Mouse (Mus musculus) forebrain, postnatal 0 days (tissue): ENCODE results near the gene Rpp25. TPM values are rescaled to one million over a fixed set of nuclear protein-coding genes. Genes with fewer than 3 reads are reported as not detected.

Experiments used
- ATAC-seq: fragments of 200-750 bp; cut with Nextera tagmentation; 2 replicates; pipeline ENCODE4 v1.8.0; 2017; ENCODE audit warnings: mild to moderate bottlenecking, moderate library complexity
- DNase-seq: peaks from one replicate; pipeline ENCODE4 v3.0.0-alpha.2; 2015
- H3K27ac ChIP-seq: fragments of 300-500 bp; sonication (generic); 2 replicates; pipeline ENCODE4 v1.5.1; 2014; ENCODE audit warnings: low read depth, mild to moderate bottlenecking, antibody characterized with exemption, low read length, moderate library complexity, mixed read lengths
- H3K27me3 ChIP-seq: fragments of 300-500 bp; sonication (generic); 2 replicates; pipeline ENCODE4 v1.6.1; 2014; ENCODE audit warnings: mild to moderate bottlenecking, low read length, mixed read lengths; ENCODE audit not compliant: insufficient read depth
- H3K36me3 ChIP-seq: fragments of 300-500 bp; sonication (generic); 2 replicates; pipeline ENCODE4 v1.6.1; 2014; ENCODE audit warnings: mild to moderate bottlenecking, moderate library complexity; ENCODE audit not compliant: insufficient read depth
- H3K4me1 ChIP-seq: fragments of 300-500 bp; sonication (generic); 2 replicates; pipeline ENCODE4 v1.6.1; 2014; ENCODE audit warnings: antibody characterized with exemption; ENCODE audit not compliant: insufficient read depth
- H3K4me2 ChIP-seq: fragments of 300-500 bp; sonication (generic); 2 replicates; pipeline ENCODE4 v1.6.1; 2014; ENCODE audit warnings: low read depth, mild to moderate bottlenecking, moderate library complexity
- H3K4me3 ChIP-seq: fragments of 300-500 bp; sonication (generic); 2 replicates; pipeline ENCODE4 v1.5.1; 2014; ENCODE audit warnings: low read depth, low read length, mixed read lengths
- H3K9ac ChIP-seq: fragments of 300-500 bp; sonication (generic); 2 replicates; pipeline ENCODE4 v1.6.1; 2014; ENCODE audit warnings: mild to moderate bottlenecking
- H3K9me3 ChIP-seq: fragments of 300-500 bp; sonication (generic); 2 replicates; pipeline ENCODE4 v1.6.1; 2016; ENCODE audit warnings: low read length
- CTCF ChIP-seq: sonication (generic); IDR thresholded peaks from 2 replicates; pipeline ENCODE4 v1.5.1; 2016; ENCODE audit warnings: antibody characterized with exemption, control low read depth, low read depth
- WGBS: fragments of 180-500 bp; shearing (Covaris S2); extraction: QIAGEN DNeasy Blood & Tissue Kit; methylation state at CpG from one replicate; pipeline ENCODE4 v1.1.7; 2014; 5-methylcytosine and 5-hydroxymethylcytosine counted together
- polyA plus RNA-seq: library from polyadenylated mRNA; unstranded; fragments of >200 nt; fragmentation: Nextera tagmentation; extraction: Ambion mirVana; gene quantifications from 2 replicates; pipeline ENCODE4 v1.2.1, GENCODE M21; 2015
- total RNA-seq: library from RNA; depleted of rRNA; stranded (reverse); fragments of >200 nt; gene quantifications from 2 replicates; pipeline ENCODE4 v1.2.3, GENCODE M21; 2014

The Rpp25 gene
- total and polyA plus RNA-seq, 2 experiments from 2014 or later: 24.7 to 40.9 TPM

GRCm38 (mm10) chr9:57468914-57469313 lies 34.9 kb upstream of the Rpp25 start:
- H3K9me3 ChIP-seq: no peaks in the 10 kb centered on the region
- ATAC-seq (peak; percentile 42), DNase-seq (peak; percentile 29)
- WGBS: 58% methylated on average over 4 of the region's 4 CpGs
- H3K9ac ChIP-seq: no peak overlapping the region
- no peak overlapping the region; the same call in 1 of the 2 replicates for H3K4me2 ChIP-seq
- no peak overlapping the region for H3K27ac ChIP-seq
- TF ChIP-seq CTCF: no peak
- H3K4me3 ChIP-seq: no peak overlapping the region
- peaks cover 9% of the 10 kb centered on the region; the same call in 1 of the 2 replicates for H3K4me1 ChIP-seq
- H3K36me3 ChIP-seq: peaks cover 5% of the 10 kb centered on the region; the same call in 1 of the 2 replicates
- H3K27me3 ChIP-seq: no peaks in the 10 kb centered on the region

- no peaks in the 10 kb centered on the region for H3K4me1 ChIP-seq
- no peaks in the 10 kb centered on the region for H3K9me3 ChIP-seq
- peak; percentile 99 for TF ChIP-seq CTCF
- no peak overlapping the region for H3K9ac ChIP-seq
- no peak overlapping the region for H3K4me3 ChIP-seq
- ATAC-seq (peak; percentile 90), DNase-seq (peak; percentile 93)
- H3K27me3 ChIP-seq: no peaks in the 10 kb centered on the region
- WGBS: 12% methylated on average over 7 of the region's 7 CpGs
- H3K36me3 ChIP-seq: no peaks in the 10 kb centered on the region
- H3K4me2 ChIP-seq: no peak overlapping the region
- no peak overlapping the region for H3K27ac ChIP-seq
Observed at GRCm38 (mm10) chr9:57485774-57486173, 18.1 kb upstream of the Rpp25 start.

- no peak for DNase-seq
- H3K36me3 ChIP-seq: no peaks in the 10 kb centered on the region
- H3K27ac ChIP-seq: no peak overlapping the region
- ATAC-seq: no peak
- WGBS: 74% methylated on average over 7 of the region's 7 CpGs
- no peak overlapping the region for H3K9ac ChIP-seq
- no peaks in the 10 kb centered on the region for H3K4me1 ChIP-seq
- TF ChIP-seq CTCF: no peak
- no peaks in the 10 kb centered on the region for H3K9me3 ChIP-seq
- H3K4me3 ChIP-seq: no peak overlapping the region
- H3K27me3 ChIP-seq: no peaks in the 10 kb centered on the region
- no peak overlapping the region for H3K4me2 ChIP-seq
Observed at GRCm38 (mm10) chr9:57487807-57488206, 16.0 kb upstream of the Rpp25 start.

- DNase-seq (no peak), ATAC-seq (peak; percentile 54; the same call in 1 of the 2 replicates)
- no peak for TF ChIP-seq CTCF
- H3K4me2 ChIP-seq: no peak overlapping the region
- H3K36me3 ChIP-seq: no peaks in the 10 kb centered on the region
- H3K27ac ChIP-seq: no peak overlapping the region
- WGBS: 93% methylated on average over 2 of the region's 2 CpGs
- no peaks in the 10 kb centered on the region for H3K27me3 ChIP-seq
- H3K4me1 ChIP-seq: no peaks in the 10 kb centered on the region
- no peaks in the 10 kb centered on the region for H3K9me3 ChIP-seq
- H3K4me3 ChIP-seq: no peak overlapping the region
- H3K9ac ChIP-seq: no peak overlapping the region
Observed at GRCm38 (mm10) chr9:57493532-57493931, 10.3 kb upstream of the Rpp25 start.

GRCm38 (mm10) chr9:57494970-57495369 lies 8.9 kb upstream of the Rpp25 start:
- Histone ChIP-seq H3K4me2 (no peak overlapping the region), H3K9ac (no peak overlapping the region), H3K27me3 (no peaks in the 10 kb centered on the region), H3K9me3 (no peaks in the 10 kb centered on the region), H3K4me3 (no peak overlapping the region), H3K36me3 (no peaks in the 10 kb centered on the region), H3K27ac (no peak overlapping the region), H3K4me1 (no peaks in the 10 kb centered on the region)
- ATAC-seq (no peak), DNase-seq (no peak)
- TF ChIP-seq CTCF: no peak

GRCm38 (mm10) chr9:57497236-57497635 lies 6.6 kb upstream of the Rpp25 start:
- ATAC-seq (no peak), DNase-seq (no peak)
- H3K36me3 ChIP-seq: no peaks in the 10 kb centered on the region
- WGBS: 61% methylated on average over 5 of the region's 5 CpGs
- H3K9ac ChIP-seq: no peak overlapping the region
- no peak overlapping the region for H3K4me2 ChIP-seq
- peaks cover 9% of the 10 kb centered on the region for H3K4me1 ChIP-seq
- no peaks in the 10 kb centered on the region for H3K27me3 ChIP-seq
- no peak overlapping the region for H3K27ac ChIP-seq
- no peak for TF ChIP-seq CTCF
- H3K4me3 ChIP-seq: no peak overlapping the region
- H3K9me3 ChIP-seq: no peaks in the 10 kb centered on the region

- Histone ChIP-seq H3K4me1 (peaks cover 16% of the 10 kb centered on the region), H3K4me2 (no peak overlapping the region), H3K4me3 (no peak overlapping the region), H3K9ac (no peak overlapping the region), H3K27me3 (no peaks in the 10 kb centered on the region), H3K36me3 (no peaks in the 10 kb centered on the region), H3K27ac (peak overlapping the region; percentile 31), H3K9me3 (no peaks in the 10 kb centered on the region)
- TF ChIP-seq CTCF: no peak
- DNase-seq (no peak), ATAC-seq (no peak)
- 29% methylated on average over 7 of the region's 7 CpGs for WGBS
Observed at GRCm38 (mm10) chr9:57498536-57498935, 5.3 kb upstream of the Rpp25 start.
